Mouse (Mus musculus) embryonic fibroblast, embryonic 13.5 days (primary cell): Measurements from ENCODE around the gene Adh5.

Experiments used
- CTCF ChIP-seq: IDR thresholded peaks from 2 replicates; pipeline ENCODE4 v1.5.1; 2011; ENCODE audit warnings: mild to moderate bottlenecking, control low read depth, low read length, moderate library complexity, borderline replicate concordance; ENCODE audit not compliant: insufficient read depth
- POLR2A ChIP-seq: IDR thresholded peaks from 2 replicates; pipeline ENCODE4 v1.6.1; 2011; ENCODE audit warnings: low read depth, mild to moderate bottlenecking, control low read depth, low read length, moderate library complexity

DNA sequence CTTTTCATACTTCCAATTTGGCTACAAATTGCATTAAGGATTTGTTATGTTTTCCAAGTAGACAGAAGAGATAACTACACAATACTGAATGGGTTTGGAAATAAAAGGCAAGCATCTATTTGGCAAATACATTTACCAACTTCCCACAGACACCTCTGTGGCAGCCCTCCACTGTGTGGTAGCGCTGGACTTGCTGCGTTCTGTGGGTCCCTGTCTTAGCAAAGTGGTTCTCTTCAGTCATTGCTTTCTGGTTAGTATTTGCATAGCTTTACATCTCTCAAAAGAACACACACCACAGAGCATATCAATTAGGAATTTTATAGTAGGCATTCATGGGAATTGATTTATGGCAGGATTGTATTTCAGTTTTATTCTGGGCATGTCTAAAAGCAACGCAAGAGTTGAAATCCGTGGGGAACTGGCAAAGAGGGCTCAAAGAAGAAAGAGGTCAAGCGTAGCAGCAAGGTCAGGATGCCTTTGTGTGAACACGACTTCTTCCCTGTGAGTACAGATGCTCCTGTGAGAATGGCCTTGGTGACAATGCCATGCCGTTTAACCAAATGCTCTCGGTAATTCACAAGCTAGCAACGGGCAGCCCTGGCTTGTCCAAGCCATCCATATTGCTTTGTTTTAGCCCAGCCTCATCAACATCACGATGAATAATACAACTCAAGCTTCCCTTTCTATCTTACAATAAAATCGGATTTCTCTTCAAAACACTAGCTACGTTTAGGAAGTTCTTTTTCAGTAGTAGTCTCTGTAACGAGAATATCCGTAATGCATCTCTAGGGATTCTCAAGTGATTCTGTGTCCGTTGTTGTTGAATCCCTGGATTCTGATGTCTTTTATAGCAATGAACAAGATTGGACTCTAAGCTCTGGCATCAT, 57.2 kb downstream of the Adh5 start:
- TF ChIP-seq CTCF: no peak
- TF ChIP-seq POLR2A: no peak
